Mouse (Mus musculus) heart, embryonic 14.5 days (tissue): ENCODE data around the gene Rhobtb1. TPM values are rescaled to one million over a fixed set of nuclear protein-coding genes. Genes with fewer than 3 reads are reported as not detected.
A peak's percentile ranks its signal among the peaks of the same experiment; 100 is the strongest.

ENCODE experiments used
- ATAC-seq: fragments of 200-750 bp; cut with Nextera tagmentation; 2 replicates; pipeline ENCODE4 v1.8.0; 2017; ENCODE audit warnings: low read depth, moderate TSS enrichment; ENCODE audit not compliant: insufficient number of reproducible peaks, insufficient read depth, low FRiP score
- H3K27ac ChIP-seq, 2 experiments: fragments of 200-500 bp in 1 of 2; fragments of 300-500 bp in 1 of 2; sonication (generic) in 1 of 2; replicated peaks in 1 of 2; 2 replicates each; pipeline ENCODE4 v1.5.1; 2012 to 2014; ENCODE audit warnings: low read depth in 2 of 2, low read length in 2 of 2, control low read depth in 1 of 2, mild to moderate bottlenecking in 1 of 2, mixed read lengths in 1 of 2; ENCODE audit not compliant: control insufficient read depth in 1 of 2, insufficient read depth in 1 of 2
- H3K27me3 ChIP-seq: fragments of 300-500 bp; sonication (generic); 2 replicates; pipeline ENCODE4 v1.6.1; 2014; ENCODE audit warnings: mild to moderate bottlenecking, low read length, control low read depth; ENCODE audit not compliant: control insufficient read depth, insufficient read depth
- H3K36me3 ChIP-seq: fragments of 300-500 bp; sonication (generic); 2 replicates; pipeline ENCODE4 v1.6.1; 2014; ENCODE audit warnings: mild to moderate bottlenecking, control low read depth, low read length, mixed read lengths; ENCODE audit not compliant: control insufficient read depth, insufficient read depth
- H3K4me1 ChIP-seq, 2 experiments: fragments of 200-500 bp in 1 of 2; fragments of 300-500 bp in 1 of 2; sonication (generic) in 1 of 2; 2 replicates each; pipeline ENCODE4 v1.6.1; 2012 to 2014; ENCODE audit warnings: low read length in 2 of 2, control low read depth in 1 of 2, mixed read lengths in 1 of 2; ENCODE audit not compliant: control insufficient read depth in 2 of 2, insufficient read depth in 2 of 2
- H3K4me2 ChIP-seq: fragments of 300-500 bp; sonication (generic); 2 replicates; pipeline ENCODE4 v1.6.1; 2014; ENCODE audit warnings: mild to moderate bottlenecking, low read length
- H3K4me3 ChIP-seq, 2 experiments: fragments of 200-500 bp in 1 of 2; fragments of 300-500 bp in 1 of 2; sonication (generic) in 1 of 2; 2 replicates each; pipeline ENCODE4 v1.5.1; 2012 to 2014; ENCODE audit warnings: low read length in 2 of 2, mild to moderate bottlenecking in 2 of 2, control low read depth in 1 of 2, low read depth in 1 of 2, moderate library complexity in 1 of 2; ENCODE audit not compliant: control insufficient read depth in 1 of 2, insufficient read depth in 1 of 2
- H3K9ac ChIP-seq: fragments of 300-500 bp; sonication (generic); 2 replicates; pipeline ENCODE4 v1.6.1; 2014; ENCODE audit warnings: mild to moderate bottlenecking, low read length
- H3K9me3 ChIP-seq: fragments of 300-500 bp; sonication (generic); 2 replicates; pipeline ENCODE4 v1.6.1; 2016; ENCODE audit warnings: low read length, control low read depth; ENCODE audit not compliant: control insufficient read depth
- WGBS: fragments of 180-500 bp; shearing (Covaris S2); extraction: QIAGEN DNeasy Blood & Tissue Kit; methylation state at CpG from one replicate; pipeline ENCODE4 v1.1.7; 2014; 5-methylcytosine and 5-hydroxymethylcytosine counted together
- polyA plus RNA-seq: library from polyadenylated mRNA; unstranded; fragments of >200 nt; fragmentation: Nextera tagmentation; extraction: Ambion mirVana; gene quantifications from 2 replicates; pipeline ENCODE4 v1.2.1, GENCODE M21; 2014

Gene Rhobtb1
- polyA plus RNA-seq, 1 experiment from 2014 or later: 38.6 TPM

DNA sequence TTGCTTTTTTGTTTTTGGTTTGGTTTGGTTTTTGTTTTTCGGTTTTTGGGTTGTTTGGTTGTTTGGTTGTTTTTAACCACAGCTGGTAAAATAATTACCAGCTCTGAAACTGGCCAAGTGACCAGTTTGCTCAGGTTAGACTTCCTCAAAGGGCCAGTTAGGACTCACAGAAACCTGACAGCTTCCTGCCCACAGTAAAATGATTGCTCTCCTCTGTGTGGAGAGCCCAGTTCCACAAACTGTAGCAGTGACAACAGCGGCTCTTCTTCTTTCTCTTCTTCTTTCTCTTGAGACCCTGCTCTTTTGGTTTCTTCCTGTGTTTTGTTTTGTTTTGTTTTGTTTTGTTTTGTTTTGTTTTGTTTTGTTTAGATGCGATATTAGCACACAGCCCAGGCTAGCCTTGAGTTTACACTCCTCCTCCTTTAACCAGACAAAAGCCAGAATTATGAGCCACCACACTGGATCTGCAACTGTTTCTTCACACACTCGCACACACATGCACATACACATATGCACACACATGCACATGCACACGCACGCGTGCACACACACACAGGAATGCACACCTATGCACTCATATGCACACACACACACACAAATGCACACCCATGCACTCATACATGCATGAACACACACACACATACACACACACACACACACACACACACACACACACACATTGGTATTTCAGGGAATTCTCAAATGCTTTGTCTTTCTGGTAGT, 96.2 kb downstream of the Rhobtb1 start:
- Histone ChIP-seq H3K27ac (no peak overlapping the region), H3K4me2 (no peak overlapping the region), H3K27me3 (no peaks in the 10 kb centered on the region), H3K9ac (no peak overlapping the region), H3K9me3 (no peaks in the 10 kb centered on the region), H3K36me3 (peaks cover 28% of the 10 kb centered on the region), H3K4me1 (peaks cover 9% of the 10 kb centered on the region in 2 experiments), H3K4me3 (no peak overlapping the region)
- ATAC-seq: no peak
- 94% methylated on average over 7 of the region's 7 CpGs for WGBS

DNA sequence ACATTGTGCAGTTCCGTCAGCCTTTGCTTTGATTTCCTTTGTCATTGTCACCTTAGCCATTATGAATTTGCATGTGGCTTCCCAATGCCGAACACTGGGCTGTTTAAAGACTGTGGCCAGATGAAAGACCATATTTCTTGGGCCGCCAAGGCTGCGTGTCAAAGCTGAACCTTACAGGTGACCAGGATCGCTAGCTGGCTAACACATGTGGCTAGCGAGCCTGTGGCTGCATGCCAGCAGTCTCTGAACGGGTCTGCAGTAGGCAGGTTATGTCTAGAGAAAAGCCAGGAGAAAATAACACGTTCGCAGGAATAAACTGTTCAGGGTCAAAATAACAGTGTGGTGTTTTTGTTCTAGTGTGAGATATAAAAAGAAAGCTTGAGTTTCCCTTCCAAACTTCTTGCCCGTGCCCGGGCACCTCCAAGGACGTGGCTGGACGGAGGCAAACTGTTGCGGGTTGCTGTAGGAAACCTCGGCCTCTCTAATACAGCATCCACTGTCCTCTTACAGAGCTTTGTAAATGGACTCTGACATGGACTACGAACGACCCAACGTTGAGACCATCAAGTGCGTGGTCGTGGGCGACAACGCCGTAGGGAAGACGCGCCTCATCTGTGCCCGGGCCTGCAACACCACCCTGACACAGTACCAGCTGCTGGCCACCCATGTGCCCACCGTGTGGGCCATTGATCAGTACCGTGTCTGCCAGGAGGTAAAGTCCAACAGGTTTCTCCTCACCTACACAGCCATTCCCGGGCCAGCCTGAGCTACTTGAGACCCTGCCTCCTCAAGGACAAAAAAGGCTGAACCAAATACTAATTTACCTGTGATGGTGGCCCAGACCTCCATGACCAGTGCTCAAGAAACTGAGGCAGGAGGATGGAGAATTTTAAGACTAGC, 97.3 kb downstream of the Rhobtb1 start:
- H3K9ac ChIP-seq: no peak overlapping the region
- H3K27me3 ChIP-seq: no peaks in the 10 kb centered on the region
- H3K36me3 ChIP-seq: peaks cover 29% of the 10 kb centered on the region
- no peak for ATAC-seq
- H3K4me2 ChIP-seq: no peak overlapping the region
- H3K4me3 ChIP-seq: no peak overlapping the region
- H3K4me1 ChIP-seq: peaks cover 17 to 20% of the 10 kb centered on the region in 2 experiments
- H3K27ac ChIP-seq: 0 out of 4 replicates have a peak overlapping the region, but pooled peaks of 1 of the 2 experiments have one; percentile 24
- 90% methylated on average over 29 of the region's 29 CpGs for WGBS
- no peaks in the 10 kb centered on the region for H3K9me3 ChIP-seq

DNA sequence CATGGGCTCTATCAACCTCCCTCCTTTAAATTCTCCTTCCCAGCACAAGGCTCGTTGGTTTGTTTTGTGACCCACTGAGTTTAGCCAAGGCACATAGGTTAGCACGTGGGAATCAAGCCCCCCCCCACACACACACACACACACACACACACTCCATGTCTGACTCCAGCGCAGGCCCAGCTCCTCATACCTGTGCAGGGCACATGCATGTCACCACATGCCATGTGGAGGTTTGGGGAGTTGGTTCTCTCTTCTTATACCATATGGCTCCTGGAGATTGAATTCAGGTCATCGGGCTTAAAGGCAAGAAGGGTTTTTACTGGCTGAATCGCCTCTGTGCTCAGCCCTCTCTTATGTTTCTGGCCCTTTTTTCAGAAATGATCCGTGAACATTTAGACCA, 100.0 kb downstream of the Rhobtb1 start:
- Histone ChIP-seq H3K4me1 (peaks cover 30 to 42% of the 10 kb centered on the region in 2 experiments), H3K9ac (no peak overlapping the region), H3K27ac (no peak overlapping the region), H3K36me3 (peaks cover 29% of the 10 kb centered on the region), H3K9me3 (no peaks in the 10 kb centered on the region), H3K4me2 (no peak overlapping the region), H3K4me3 (no peak overlapping the region), H3K27me3 (no peaks in the 10 kb centered on the region)
- ATAC-seq: no peak
- WGBS: 89% methylated on average over 6 of the region's 6 CpGs

DNA sequence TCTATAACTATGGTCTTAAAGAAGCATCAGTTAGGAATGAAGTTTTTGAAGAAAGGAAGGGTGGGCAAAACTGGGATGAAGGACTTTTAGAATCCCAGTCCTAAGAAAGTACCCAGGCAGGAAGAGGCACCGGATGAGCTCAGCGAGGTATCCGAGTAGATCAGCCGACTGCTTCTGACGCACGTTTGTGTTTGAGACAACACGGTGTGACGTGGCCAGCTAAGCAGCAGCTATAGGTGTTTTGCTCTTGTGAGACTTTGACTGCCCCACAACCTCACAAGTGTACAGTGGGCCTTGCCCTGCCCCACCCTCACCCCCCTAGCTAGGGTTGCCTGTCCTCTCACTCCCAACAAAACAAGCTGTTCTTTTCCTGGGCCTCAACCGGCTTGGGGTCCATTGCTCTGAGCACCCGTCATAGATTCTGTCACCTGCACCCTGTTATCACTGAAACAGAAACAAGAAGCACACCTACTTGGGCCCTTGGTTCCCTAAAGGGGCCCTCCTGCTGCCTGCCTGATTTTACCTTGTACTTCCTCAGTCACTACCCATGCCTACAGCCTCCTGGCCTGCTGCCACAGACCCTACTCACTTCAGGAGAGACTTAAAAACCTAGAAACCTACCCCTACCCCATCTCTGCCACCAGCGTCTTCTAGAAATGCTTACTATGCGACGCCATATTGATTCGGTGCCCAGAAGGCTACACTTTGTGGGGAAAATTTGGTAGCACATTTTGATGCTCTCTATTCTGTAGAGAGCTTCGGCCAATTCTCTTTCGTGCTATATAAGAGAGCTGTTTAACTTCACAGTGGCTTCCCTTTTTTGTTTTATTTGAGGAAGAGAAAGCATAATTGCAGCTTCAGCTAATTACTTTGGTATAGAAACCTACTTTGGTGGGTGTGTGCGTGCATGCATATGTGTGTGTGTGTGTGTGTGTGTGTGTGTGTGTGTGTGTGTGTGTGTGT, 101.2 kb downstream of the Rhobtb1 start:
- no peak overlapping the region for H3K4me3 ChIP-seq
- H3K4me1 ChIP-seq: peaks cover 30 to 42% of the 10 kb centered on the region in 2 experiments
- no peaks in the 10 kb centered on the region for H3K9me3 ChIP-seq
- WGBS: 72% methylated on average over 17 of the region's 17 CpGs
- H3K27ac ChIP-seq: peak overlapping the region; percentile 75 to 85
- no peaks in the 10 kb centered on the region for H3K27me3 ChIP-seq
- no peak overlapping the region for H3K4me2 ChIP-seq
- no peak overlapping the region for H3K9ac ChIP-seq
- peaks cover 32% of the 10 kb centered on the region for H3K36me3 ChIP-seq
- no peak for ATAC-seq

DNA sequence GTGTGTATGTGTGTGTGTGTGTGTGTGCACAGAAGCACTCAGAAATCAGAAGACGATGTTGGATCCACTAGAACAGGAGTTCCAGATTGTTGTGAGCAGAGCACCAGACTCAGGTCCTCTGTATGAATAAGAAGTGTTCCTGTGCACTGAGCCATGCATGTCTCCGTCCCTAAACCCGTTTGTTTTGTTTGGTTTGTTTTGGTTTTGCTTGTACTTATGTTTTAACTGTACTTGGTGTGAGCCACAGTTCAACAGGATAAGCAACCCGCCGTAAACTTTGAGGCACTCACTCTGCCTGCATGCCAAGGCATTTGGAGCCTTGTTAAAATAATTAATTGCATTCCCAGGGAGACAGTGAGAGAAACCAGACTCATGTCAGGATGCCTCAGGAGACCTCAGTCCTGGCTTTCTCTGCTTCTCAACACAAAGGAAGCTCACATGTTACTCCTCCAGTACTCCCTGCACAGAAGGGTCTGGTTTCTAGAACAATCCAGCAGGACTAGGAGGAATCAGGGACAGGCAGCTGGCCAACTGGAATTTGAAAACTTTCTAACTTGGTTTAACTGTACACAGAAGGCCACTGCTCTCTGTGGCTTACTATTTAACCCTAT, 101.9 kb downstream of the Rhobtb1 start:
- WGBS: 16% methylated on average over 5 of the region's 5 CpGs
- Histone ChIP-seq H3K27me3 (no peaks in the 10 kb centered on the region), H3K27ac (peak overlapping the region; percentile 75 to 85), H3K4me3 (no peak overlapping the region), H3K36me3 (peaks cover 32% of the 10 kb centered on the region), H3K9ac (no peak overlapping the region), H3K4me2 (no peak overlapping the region), H3K9me3 (no peaks in the 10 kb centered on the region), H3K4me1 (peaks cover 30 to 42% of the 10 kb centered on the region in 2 experiments)
- peak; percentile 42 for ATAC-seq

DNA sequence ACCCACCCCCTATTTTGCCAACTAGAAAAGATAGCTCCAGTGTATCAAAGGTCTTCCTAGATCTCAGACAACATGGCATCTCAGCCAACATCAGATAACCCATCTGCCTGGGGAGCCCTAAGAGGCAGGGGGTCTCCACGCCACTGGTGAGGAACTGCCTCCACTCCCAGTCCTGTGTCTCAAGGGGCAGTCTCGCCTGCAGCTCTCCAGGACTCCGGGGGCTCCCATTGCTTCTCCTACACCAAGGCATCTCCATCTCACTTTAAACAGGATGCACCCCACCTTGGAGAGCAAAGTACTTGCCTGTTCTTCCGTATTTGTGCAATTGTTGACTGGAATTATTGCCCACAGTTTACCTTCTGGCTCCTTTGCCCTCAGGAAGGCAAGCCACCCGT, 102.4 kb downstream of the Rhobtb1 start:
- no peaks in the 10 kb centered on the region for H3K27me3 ChIP-seq
- ATAC-seq: no peak
- WGBS: 35% methylated on average over 5 of the region's 5 CpGs
- no peak overlapping the region for H3K4me3 ChIP-seq
- no peak overlapping the region for H3K4me2 ChIP-seq
- peak overlapping the region; percentile 75 to 85 for H3K27ac ChIP-seq
- peaks cover 31% of the 10 kb centered on the region for H3K36me3 ChIP-seq
- H3K9me3 ChIP-seq: no peaks in the 10 kb centered on the region
- H3K4me1 ChIP-seq: peaks cover 30 to 47% of the 10 kb centered on the region in 2 experiments
- H3K9ac ChIP-seq: 0 out of 2 replicates have a peak overlapping the region, but pooled peaks have one; percentile 52
